Mouse (Mus musculus): ENCODE results near the gene Ankrd61.

The Ankrd61 gene

GRCm38 (mm10) chr5:143892255-143892886 is 5.1 kb downstream of the Ankrd61 start:
- DNase-seq, result no peak

DNA sequence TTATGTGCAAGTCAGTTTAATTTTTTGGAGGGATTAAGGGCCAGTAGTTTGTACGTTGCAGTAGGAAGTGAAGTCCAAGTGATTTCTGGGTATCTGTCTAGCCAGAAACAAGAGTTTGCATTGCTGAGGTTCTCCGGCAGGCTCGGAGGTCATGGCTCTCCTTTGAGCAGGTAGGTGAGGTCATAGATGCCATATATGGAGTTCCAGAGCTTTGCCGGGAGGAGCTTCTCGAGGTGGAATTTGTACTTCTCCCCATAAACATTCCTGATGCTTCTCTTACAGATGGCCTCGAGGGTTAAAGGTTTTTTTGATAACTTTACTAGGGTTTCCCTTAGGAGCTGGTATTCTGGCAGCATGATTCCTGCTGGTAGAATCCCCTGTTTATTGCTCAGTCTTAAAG is 6.7 kb downstream of the Ankrd61 start:
- DNase-seq, result no peak

DNA sequence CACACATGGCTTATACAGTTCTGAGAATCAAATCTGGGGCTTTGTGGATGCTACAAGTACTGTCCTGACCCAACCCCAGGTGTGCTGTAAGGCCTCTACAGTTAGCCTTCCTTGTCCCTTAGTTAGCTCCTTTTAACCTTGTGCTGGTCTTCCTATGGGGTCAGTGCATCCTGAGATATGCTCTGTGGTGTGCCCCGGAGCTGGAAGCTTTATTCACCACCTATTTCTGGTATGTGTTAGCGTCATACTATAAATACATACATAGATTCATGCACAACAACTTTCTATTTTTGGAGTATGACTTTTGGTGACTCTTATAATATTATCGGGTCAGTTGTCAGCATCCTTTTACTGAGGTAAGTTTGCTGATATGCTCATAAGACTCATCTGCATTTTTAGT is 12.2 kb downstream of the Ankrd61 start:
- no peak for DNase-seq

GRCm38 (mm10) chr5:143874571-143874970 is 22.9 kb downstream of the Ankrd61 start:
- DNase-seq, result no peak

DNA sequence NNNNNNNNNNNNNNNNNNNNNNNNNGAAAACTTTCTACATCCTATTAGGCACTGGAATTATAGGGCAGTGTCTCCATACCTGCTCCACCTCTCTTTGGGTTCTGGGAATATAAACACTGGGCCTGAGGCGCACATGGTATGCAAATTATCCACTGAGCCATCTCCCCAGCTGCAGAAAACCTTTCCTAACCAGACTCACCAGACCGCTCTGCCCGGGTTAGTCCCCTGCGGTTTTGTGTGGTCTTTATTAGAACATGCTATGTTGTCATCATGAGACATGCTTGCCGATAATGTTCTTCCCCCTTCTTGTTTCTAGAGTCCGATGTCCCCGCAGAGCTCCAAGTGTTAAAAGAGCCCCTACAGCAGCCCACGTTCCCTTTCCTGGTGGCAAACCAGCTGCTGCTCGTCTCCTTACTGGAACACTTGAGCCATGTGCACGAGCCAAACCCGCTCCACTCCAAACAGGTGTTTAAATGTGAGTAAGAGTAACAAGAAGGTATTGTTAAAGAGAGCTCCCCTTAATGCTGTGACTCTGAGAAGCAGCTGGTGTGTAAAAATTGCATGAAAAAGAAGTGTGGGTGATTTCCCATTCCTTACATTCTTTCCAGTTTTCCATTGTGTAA is 25.8 kb downstream of the Ankrd61 start:
- DNase-seq, result no peak

Data from thymus, postnatal 14 days (tissue).